In genomic region chr6:88724313-88725195, GRCm38 (mm10) we compare ENCODE assay signal across 9 mouse cellular contexts. TPM values are rescaled to one million over a fixed set of nuclear protein-coding genes. Genes with fewer than 3 reads are reported as not detected.
DNase-seq lines count a peak whose midpoint lies in the region; ATAC-seq and TF ChIP-seq lines count a peak whose summit lies in the region.
"Had no signal": no experiment of that assay in that cellular context is flagged by ENCODE, and none has a peak within 500 bp of the region (broad histone marks: within the 10 kb centered on the region; RNA-seq: fewer than 3 reads in every experiment).

Gene Mgll, plus strand, starts transcription at chr6:88724412.

- no peaks in the 10 kb centered on the region for H3K36me3 ChIP-seq in limb, embryonic 11.5 days (ENCODE audit: control insufficient read depth, insufficient read depth, low read length)
- H3K36me3 ChIP-seq in midbrain, embryonic 11.5 days (ENCODE audit: control insufficient read depth, insufficient read depth, low read length) = no peaks in the 10 kb centered on the region

- peak; percentile 53 to 60 for DNase-seq in B cell, adult 2 months
- DNase-seq in heart, adult 8-10 months (ENCODE audit: low spot score) = peak; percentile 73
- DNase-seq in kidney, adult 8-10 months = peak; percentile 51 to 59
- peak; percentile 63 for DNase-seq in limb, embryonic 11.5 days (ENCODE audit: low spot score)
- DNase-seq in midbrain, embryonic 11.5 days (ENCODE audit: low spot score, missing footprints) = peak; percentile 95
- peak; percentile 60 to 65 for DNase-seq in spleen, postnatal 14 days (ENCODE audit: low spot score in 2 of 2)

- H3K4me1 ChIP-seq in bone marrow macrophage, adult 2 months (ENCODE audit: control insufficient read depth, insufficient read depth, low read length) = no peaks in the 10 kb centered on the region; the same call in 1 of the 2 replicates
- no peaks in the 10 kb centered on the region for H3K4me1 ChIP-seq in embryonic fibroblast, embryonic 13.5 days (ENCODE audit: control insufficient read depth, insufficient read depth, low read length)
- peaks cover 2% of the 10 kb centered on the region; the same call in 1 of the 2 replicates for H3K4me1 ChIP-seq in limb, embryonic 11.5 days (ENCODE audit: control insufficient read depth, insufficient read depth, low read length)
- peaks cover 3% of the 10 kb centered on the region for H3K4me1 ChIP-seq in midbrain, embryonic 11.5 days (ENCODE audit: control insufficient read depth, insufficient read depth, low read length)

- peak; percentile 59 for ATAC-seq in limb, embryonic 11.5 days (ENCODE audit: insufficient number of reproducible peaks, low FRiP score, low TSS enrichment, low read depth)
- peak; percentile 89 for ATAC-seq in midbrain, embryonic 11.5 days (ENCODE audit: low FRiP score)

- peaks cover 10% of the 10 kb centered on the region; the same call in 1 of the 2 replicates for H3K27me3 ChIP-seq in limb, embryonic 11.5 days (ENCODE audit: control insufficient read depth, insufficient read depth, low read length)
- peaks cover 33% of the 10 kb centered on the region for H3K27me3 ChIP-seq in midbrain, embryonic 11.5 days (ENCODE audit: control insufficient read depth, insufficient read depth, low read length)

- peak within 1 kb of the TSS; percentile 64 for H3K4me3 ChIP-seq in bone marrow macrophage, adult 2 months (ENCODE audit: insufficient read depth, low read length)
- H3K4me3 ChIP-seq in embryonic fibroblast, embryonic 13.5 days (ENCODE audit: insufficient read depth, low read length) = peak within 1 kb of the TSS; percentile 60
- H3K4me3 ChIP-seq in limb, embryonic 11.5 days (ENCODE audit: low read depth, low read length) = peak within 1 kb of the TSS; percentile 64
- peak within 1 kb of the TSS; percentile 59 for H3K4me3 ChIP-seq in midbrain, embryonic 11.5 days (ENCODE audit: low read depth, low read length)

- no peak within 1 kb of the TSS for H3K27ac ChIP-seq in bone marrow macrophage, adult 2 months (ENCODE audit: insufficient read depth, low read depth, low read length)
- no peak within 1 kb of the TSS for H3K27ac ChIP-seq in embryonic fibroblast, embryonic 13.5 days (ENCODE audit: insufficient read depth, low read length)
- no peak within 1 kb of the TSS for H3K27ac ChIP-seq in limb, embryonic 11.5 days (replicated peaks; ENCODE audit: low read depth, low read length)
- no peak within 1 kb of the TSS for H3K27ac ChIP-seq in midbrain, embryonic 11.5 days (ENCODE audit: low read depth, low read length)

- TF ChIP-seq POLR2A in bone marrow macrophage, adult 2 months (IDR thresholded peaks at IDR 0.05; ENCODE audit: borderline replicate concordance, low read depth, low read length) = no peak
- TF ChIP-seq POLR2A in embryonic fibroblast, embryonic 13.5 days (IDR thresholded peaks at IDR 0.05; ENCODE audit: low read depth, low read length) = peak; percentile 34

- H3K4me2 ChIP-seq in limb, embryonic 11.5 days (ENCODE audit: low read depth, severe bottlenecking) = peak within 1 kb of the TSS; percentile 99
- peak within 1 kb of the TSS; percentile 99 for H3K4me2 ChIP-seq in midbrain, embryonic 11.5 days

- H3K9me3 ChIP-seq in limb, embryonic 11.5 days (ENCODE audit: control insufficient read depth, low read length) = no peaks in the 10 kb centered on the region
- H3K9me3 ChIP-seq in midbrain, embryonic 11.5 days (ENCODE audit: control insufficient read depth, low read length) = no peaks in the 10 kb centered on the region

- WGBS in limb, embryonic 11.5 days = under 1% methylated on average over 103 of the region's 105 CpGs
- whole genome bisulfite sequencing in midbrain, embryonic 11.5 days = under 1% methylated on average over 95 of the region's 105 CpGs

- no peak for TF ChIP-seq CTCF in bone marrow macrophage, adult 2 months (IDR thresholded peaks at IDR 0.05; ENCODE audit: low read depth, low read length)
- TF ChIP-seq CTCF in embryonic fibroblast, embryonic 13.5 days (IDR thresholded peaks at IDR 0.05; ENCODE audit: borderline replicate concordance, insufficient read depth, low read length) = no peak

- peak within 1 kb of the TSS; percentile 62 for H3K9ac ChIP-seq in limb, embryonic 11.5 days (ENCODE audit: low read length)
- peak within 1 kb of the TSS; percentile 33 for H3K9ac ChIP-seq in midbrain, embryonic 11.5 days (ENCODE audit: low read length)

RNA-seq across cellular contexts. Expression of gene Mgll, which starts in this region (rescaled TPM):
- 0.20 TPM in 1 of 2 replicates, not detected in the other for polyA plus RNA-seq in bone marrow macrophage, adult 2 months (2012; ENCODE audit: insufficient read depth, insufficient read length, missing spikeins)
- 16.0 and 19.9 TPM in 2 replicates for polyA plus RNA-seq in embryonic fibroblast, embryonic 13.5 days (2011; ENCODE audit: insufficient read length, low read depth, missing spikeins)
- total RNA-seq in heart, adult 8-10 months (2022) = 100 to 1,000 TPM in 2 of 4 experiments, 10 to 100 TPM in 2; 74.8 to 134 (median 102) TPM
- polyA plus RNA-seq in limb, embryonic 11.5 days (2014; fragmentation: Nextera tagmentation; extraction: Ambion mirVana) = 2.4 and 2.9 TPM in 2 replicates
- 1.7 and 2.8 TPM in 2 replicates for polyA plus RNA-seq in midbrain, embryonic 11.5 days (2014; fragmentation: Nextera tagmentation; extraction: Ambion mirVana)
- total RNA-seq: MEL had no signal
